Mouse (Mus musculus) spleen, embryonic (tissue): ENCODE data around the gene E2f8.

Experiments used
- CTCF ChIA-PET: fragments of 350-600 bp; sonication (Branson Sonifier 250); formaldehyde crosslinking; loops from one replicate; lab custom pipeline; 2022; lab: Charles Lee

The E2f8 gene

DNA sequence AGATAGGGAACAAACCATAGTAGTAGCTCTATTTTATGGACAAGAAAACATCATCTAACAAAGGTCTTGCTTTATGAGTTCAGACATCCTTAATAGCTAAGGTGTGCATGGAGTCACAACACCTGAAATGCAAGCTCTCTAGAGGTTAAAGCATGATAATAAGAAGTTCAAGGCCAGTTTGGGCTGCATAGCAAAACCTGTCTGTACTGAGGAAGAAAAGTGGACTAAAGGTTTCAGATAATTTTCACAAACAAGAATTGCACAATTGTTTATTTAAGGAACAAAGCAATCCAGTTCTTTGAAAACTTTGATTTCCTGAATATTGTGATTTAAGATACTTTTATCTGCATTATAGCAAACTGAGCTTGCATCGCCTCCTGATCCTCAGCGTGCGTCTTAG lies 57.8 kb downstream of the E2f8 start:
- CTCF ChIA-PET = no interaction called here

- CTCF ChIA-PET = no interaction called here
Measured at GRCm38 (mm10) chr7:48821654-48822053, 59.7 kb downstream of the E2f8 start.
